In genomic region chr8:122676621-122677480, GRCm38 (mm10) we compare ENCODE assay signal across 8 mouse cellular contexts. TPM values are rescaled to one million over a fixed set of nuclear protein-coding genes. Genes with fewer than 3 reads are reported as not detected.
DNase-seq lines count a peak whose midpoint lies in the region; ATAC-seq and TF ChIP-seq lines count a peak whose summit lies in the region.

No protein-coding gene starts in this region.

- peak; percentile 47 for ATAC-seq in forebrain, embryonic 16.5 days
- ATAC-seq in lung, postnatal 0 days: peak; percentile 73
- ATAC-seq in megakaryocyte progenitor cell, adult 5-6 weeks (replicated peaks; ENCODE audit: poor library complexity): no peak

- peak overlapping the region; percentile 83 for H3K4me3 ChIP-seq in forebrain, embryonic 16.5 days (replicated peaks; ENCODE audit: low read length)
- H3K4me3 ChIP-seq in hindbrain, embryonic 10.5 days: peak overlapping the region; percentile 74
- peak overlapping the region; percentile 81 for H3K4me3 ChIP-seq in lung, postnatal 0 days (ENCODE audit: low read depth, low read length)

- peak overlapping the region; percentile 89 for H3K9ac ChIP-seq in forebrain, embryonic 16.5 days (replicated peaks; ENCODE audit: low read depth, low read length)
- H3K9ac ChIP-seq in lung, postnatal 0 days (replicated peaks; ENCODE audit: low read depth): peak overlapping the region; percentile 65

- TF ChIP-seq EP300 in lung, postnatal 0 days (IDR thresholded peaks at IDR 0.05): peak; percentile 92

- peak; percentile 38 for DNase-seq in thymus, postnatal 14 days
- DNase-seq in thymus, adult 18-20 months: no peak
- DNase-seq in hindbrain, embryonic 10.5 days (ENCODE audit: low spot score): peak; percentile 53
- DNase-seq in layer of hippocampus, adult 9-11 months: peak; percentile 87
- peak; percentile 83 for DNase-seq in lung, postnatal 0 days (ENCODE audit: low spot score)
- peak; percentile 87 for DNase-seq in right cerebral cortex, adult 18-20 months

- TF ChIP-seq CTCF in lung, postnatal 0 days (IDR thresholded peaks at IDR 0.05): no peak

- H3K4me2 ChIP-seq in forebrain, embryonic 16.5 days (ENCODE audit: low read length): peak overlapping the region; percentile 70
- H3K4me2 ChIP-seq in lung, postnatal 0 days (replicated peaks; ENCODE audit: low read depth, low read length): peak overlapping the region; percentile 97

- H3K4me1 ChIP-seq in forebrain, embryonic 16.5 days (replicated peaks; ENCODE audit: control insufficient read depth, insufficient read depth, low read length): peaks cover 51% of the 10 kb centered on the region
- H3K4me1 ChIP-seq in hindbrain, embryonic 10.5 days (replicated peaks): peaks cover 71% of the 10 kb centered on the region
- H3K4me1 ChIP-seq in lung, postnatal 0 days (ENCODE audit: insufficient read depth, low read depth, low read length): 0 out of 2 replicates have a peak, but pooled peaks cover 3% of the 10 kb centered on the region

- peak overlapping the region; percentile 91 for H3K27ac ChIP-seq in forebrain, embryonic 16.5 days (ENCODE audit: low read length)
- H3K27ac ChIP-seq in hindbrain, embryonic 10.5 days: peak overlapping the region; percentile 89
- peak overlapping the region; percentile 94 for H3K27ac ChIP-seq in lung, postnatal 0 days (ENCODE audit: low read length)

- peaks cover 14% of the 10 kb centered on the region for H3K27me3 ChIP-seq in forebrain, embryonic 16.5 days (replicated peaks; ENCODE audit: control insufficient read depth, insufficient read depth, low read length)
- H3K27me3 ChIP-seq in hindbrain, embryonic 10.5 days (ENCODE audit: insufficient read depth, poor library complexity, severe bottlenecking): peaks cover 100% of the 10 kb centered on the region
- H3K27me3 ChIP-seq in lung, postnatal 0 days (replicated peaks; ENCODE audit: insufficient read depth, low read length): peaks cover 19% of the 10 kb centered on the region; the same call in 1 of the 2 replicates

- WGBS in forebrain, embryonic 16.5 days: 11% methylated on average over 16 of the region's 16 CpGs
- WGBS in hindbrain, embryonic 10.5 days: 19% methylated on average over 16 of the region's 16 CpGs
- 10% methylated on average over 16 of the region's 16 CpGs for WGBS in lung, postnatal 0 days

- no peaks in the 10 kb centered on the region for H3K36me3 ChIP-seq in forebrain, embryonic 16.5 days (ENCODE audit: control insufficient read depth, insufficient read depth)
- no peaks in the 10 kb centered on the region for H3K36me3 ChIP-seq in hindbrain, embryonic 10.5 days
- no peaks in the 10 kb centered on the region for H3K36me3 ChIP-seq in lung, postnatal 0 days (ENCODE audit: insufficient read depth, low read length)

- H3K9me3 ChIP-seq in forebrain, embryonic 16.5 days (ENCODE audit: control insufficient read depth, low read length): no peaks in the 10 kb centered on the region
- H3K9me3 ChIP-seq in hindbrain, embryonic 10.5 days: no peaks in the 10 kb centered on the region
- no peaks in the 10 kb centered on the region for H3K9me3 ChIP-seq in lung, postnatal 0 days (ENCODE audit: low read length)

RNA-seq across cellular contexts. Expression of gene Cbfa2t3, which starts 22.1 kb away (rescaled TPM):
- 11.6 and 13.8 TPM in 2 replicates for polyA plus RNA-seq in forebrain, embryonic 16.5 days (2015; fragmentation: Nextera tagmentation; extraction: Ambion mirVana)
- polyA plus RNA-seq in hindbrain, embryonic 10.5 days (2016; fragmentation: Nextera tagmentation; extraction: Ambion mirVana): 2.2 and 5.4 TPM in 2 replicates
- polyA plus RNA-seq in lung, postnatal 0 days (2015; fragmentation: Nextera tagmentation; extraction: Ambion mirVana): 15.0 and 17.0 TPM in 2 replicates
- 19.6 and 20.7 TPM in 2 replicates for total RNA-seq in megakaryocyte progenitor cell, adult 5-6 weeks (2015)
- 11.8 and 12.3 TPM in 2 replicates for total RNA-seq in megakaryocyte progenitor cell, adult 5-6 weeks (2017)

RNA-seq across cellular contexts. Expression of gene Pabpn1l, which starts 54.3 kb away (rescaled TPM):
- polyA plus RNA-seq in forebrain, embryonic 16.5 days (2015; fragmentation: Nextera tagmentation; extraction: Ambion mirVana): not detected in 2 replicates
- polyA plus RNA-seq in hindbrain, embryonic 10.5 days (2016; fragmentation: Nextera tagmentation; extraction: Ambion mirVana): not detected in 2 replicates
- 0.12 TPM in 1 of 2 replicates, not detected in the other for polyA plus RNA-seq in lung, postnatal 0 days (2015; fragmentation: Nextera tagmentation; extraction: Ambion mirVana)
- 0.12 TPM in 1 of 2 replicates, not detected in the other for total RNA-seq in megakaryocyte progenitor cell, adult 5-6 weeks (2015)
- not detected in 2 replicates for total RNA-seq in megakaryocyte progenitor cell, adult 5-6 weeks (2017)

Comparison
In these comparisons a context has a peak if more than half of its experiments do, and no peak if none do; other contexts are left out.
1. DNase-seq: peak in thymus, postnatal 14 days (single experiment), hindbrain, embryonic 10.5 days (single experiment), layer of hippocampus, adult 9-11 months (single experiment), lung, postnatal 0 days (single experiment) and right cerebral cortex, adult 18-20 months (single experiment); none in thymus, adult 18-20 months (0 of 2).
2. Peak in every context shown above with its lines, with median percentiles within 50 percentile points of each other: H3K27ac ChIP-seq and H3K4me3 ChIP-seq.